Mouse (Mus musculus) thymus, postnatal 14 days (tissue): ENCODE results near the gene Fst.

ENCODE experiments used
- DNase-seq: peaks from one replicate; pipeline ENCODE4 v3.0.0; 2021

The Fst gene

DNA sequence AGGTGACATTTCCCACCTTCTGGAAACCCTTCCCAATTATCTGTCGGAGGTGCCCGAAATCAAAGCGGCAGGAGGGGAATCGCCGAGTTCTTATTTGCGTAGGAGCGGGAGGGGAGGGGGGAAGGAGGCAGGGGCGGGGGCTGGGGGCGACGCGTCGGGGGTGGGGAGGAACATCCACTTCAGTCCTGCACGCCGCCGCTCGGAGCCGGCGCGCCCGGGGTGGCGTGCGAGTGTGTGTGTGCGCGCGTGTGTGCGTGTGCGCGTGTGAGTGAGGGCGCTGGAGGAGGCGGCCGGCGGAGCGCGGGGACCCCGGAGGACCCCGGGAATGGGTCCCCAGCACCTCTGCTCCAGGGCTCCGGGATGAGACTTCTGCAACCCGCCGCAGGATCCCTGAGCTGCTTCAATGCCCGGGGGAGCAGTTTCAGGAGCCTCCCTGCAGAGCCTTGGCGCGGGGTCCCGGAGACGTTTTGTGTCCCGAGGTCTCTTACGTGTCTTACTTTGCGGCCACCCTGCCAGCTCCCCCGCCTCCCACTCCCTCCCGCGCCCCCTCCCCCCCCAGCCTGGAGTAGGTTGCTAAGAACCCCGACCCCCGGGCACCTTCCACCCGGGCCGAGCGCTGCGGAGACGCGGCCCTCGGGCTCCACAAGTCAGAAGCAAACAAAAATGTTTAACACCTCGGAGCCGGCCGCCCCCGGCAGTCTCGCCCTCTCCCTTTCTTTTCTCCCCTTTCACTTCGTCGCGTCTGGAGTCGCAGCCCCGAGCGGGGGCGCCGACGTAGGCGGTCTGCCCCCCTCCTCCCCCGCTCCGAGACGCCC is at the start of gene Fst:
TSS of gene Fst (minus strand) at position 66 of the 815 bp plus-strand sequence.
- DNase-seq: peak; percentile 50

DNA sequence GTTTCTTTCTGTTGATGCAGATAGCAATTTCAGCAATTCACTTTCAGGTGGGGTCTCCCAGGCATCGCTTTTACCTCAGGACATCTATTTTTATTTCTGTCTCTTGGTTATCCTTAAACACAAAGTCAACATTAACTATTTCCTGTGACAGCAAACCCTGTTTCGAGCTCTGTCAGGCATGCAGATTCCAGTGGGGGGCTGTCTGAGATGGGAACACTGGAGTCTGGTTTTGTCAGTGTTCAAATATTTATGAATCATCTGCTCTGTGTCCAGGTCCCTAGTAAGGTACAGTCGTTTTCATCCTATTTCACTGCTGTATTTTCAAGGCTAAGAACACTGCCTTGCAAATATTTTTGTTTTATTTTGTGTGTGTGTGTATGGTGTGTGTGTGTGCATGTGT is 35.1 kb upstream of the Fst start:
- no peak for DNase-seq

DNA sequence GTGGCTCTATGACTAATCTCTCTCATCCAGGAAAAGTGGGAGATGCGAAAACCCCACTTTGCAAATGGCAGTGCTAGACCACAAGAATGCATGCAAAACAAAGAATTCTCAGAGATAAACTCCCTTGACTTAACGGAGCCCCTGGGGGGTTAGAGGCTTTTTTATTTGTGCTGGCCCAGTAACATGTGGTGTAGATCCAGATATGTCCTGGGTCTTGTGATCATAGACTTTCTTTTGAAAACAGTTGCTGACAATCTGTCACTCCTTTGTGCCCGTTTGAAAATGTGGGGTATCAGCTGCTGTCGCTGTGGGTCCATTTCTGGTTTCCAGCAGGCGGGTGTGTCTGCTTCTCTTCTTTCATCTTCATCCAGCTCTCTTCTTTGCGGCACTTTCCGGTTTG is 29.4 kb upstream of the Fst start:
- no peak for DNase-seq

DNA sequence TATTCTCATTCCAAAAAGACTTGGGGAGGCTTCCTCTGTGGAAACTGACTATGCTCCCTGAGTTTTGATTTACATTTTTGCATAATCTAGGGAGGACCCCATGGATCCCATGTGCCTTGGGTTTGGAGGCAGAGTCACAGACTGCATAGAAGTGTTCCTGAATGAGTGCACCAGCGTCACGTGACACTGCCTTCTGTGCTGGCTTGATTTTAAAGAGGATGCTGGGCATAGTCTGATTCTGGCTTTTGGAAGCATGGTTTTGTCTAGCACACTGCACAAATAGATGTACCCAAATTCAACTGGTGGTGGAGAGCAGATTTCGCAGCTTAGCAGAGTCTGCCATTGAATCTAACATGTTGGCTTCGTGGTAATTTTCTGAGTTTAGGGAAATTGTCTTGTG is 19.6 kb upstream of the Fst start:
- no peak for DNase-seq

DNA sequence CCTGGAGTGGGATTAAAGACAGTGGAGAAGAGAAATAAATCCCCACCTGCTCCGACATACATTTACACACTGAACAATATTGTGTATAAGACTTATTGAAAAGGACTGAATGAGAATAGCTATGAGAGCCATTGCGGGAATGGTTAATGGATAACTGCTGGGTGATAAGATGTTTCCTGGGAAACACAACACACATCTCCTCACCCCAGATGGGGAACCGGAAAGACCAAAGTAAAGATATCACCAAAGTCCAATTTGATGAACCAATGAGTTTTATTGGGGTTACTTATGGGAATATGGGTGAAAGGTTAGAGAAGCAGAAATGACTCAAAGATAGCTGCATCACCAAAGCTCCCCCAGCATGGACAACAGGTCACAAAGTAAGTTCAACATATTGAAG is 11.2 kb upstream of the Fst start:
- DNase-seq: no peak

DNA sequence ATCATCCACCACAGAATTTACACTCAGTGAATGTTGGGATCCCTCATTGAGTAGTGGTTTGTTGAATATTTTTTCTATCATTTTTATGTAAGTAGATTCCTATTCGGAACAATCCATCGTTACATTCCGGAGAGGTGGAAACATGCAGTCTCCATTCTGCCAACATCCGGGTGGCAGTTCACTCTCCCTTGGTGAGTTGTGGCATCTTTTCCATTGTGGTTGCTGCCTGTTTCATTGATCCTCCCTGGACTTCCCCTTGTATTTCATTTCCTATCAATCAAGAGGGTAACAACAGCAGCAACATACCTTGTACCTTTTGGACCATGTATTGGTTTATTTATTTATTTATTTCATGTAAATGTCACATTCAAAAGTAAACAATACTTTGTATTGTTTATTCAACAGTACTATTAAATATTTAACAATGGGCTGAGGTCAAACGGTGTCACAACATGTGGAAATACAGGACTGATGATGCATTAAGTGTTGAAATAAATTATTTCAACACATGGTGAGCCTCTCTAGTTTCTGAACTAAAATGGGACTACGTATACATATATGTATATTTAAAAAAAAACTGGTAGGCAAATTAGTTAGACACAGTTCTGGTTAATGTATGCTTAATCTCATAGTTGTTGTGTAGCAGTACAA is 7.6 kb upstream of the Fst start:
- no peak for DNase-seq

DNA sequence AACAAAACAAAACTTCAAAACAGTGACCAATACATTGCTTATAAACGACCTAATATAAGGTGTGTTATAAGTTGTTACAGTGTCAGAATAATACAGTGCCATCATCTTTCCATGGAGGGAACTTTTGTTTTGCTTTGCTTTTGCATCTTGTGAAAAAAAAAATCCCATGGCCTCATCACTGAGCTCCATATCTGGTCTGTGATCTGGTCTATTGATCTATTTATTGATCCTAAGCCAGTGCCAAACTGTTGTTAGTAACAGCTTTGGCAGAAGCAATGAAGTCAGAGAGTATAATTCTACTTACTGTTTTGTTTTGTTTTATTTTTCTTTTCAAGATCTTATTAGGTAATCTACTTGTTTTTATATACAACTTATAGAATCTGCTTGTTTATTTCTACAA is 6.6 kb upstream of the Fst start:
- no peak for DNase-seq

DNA sequence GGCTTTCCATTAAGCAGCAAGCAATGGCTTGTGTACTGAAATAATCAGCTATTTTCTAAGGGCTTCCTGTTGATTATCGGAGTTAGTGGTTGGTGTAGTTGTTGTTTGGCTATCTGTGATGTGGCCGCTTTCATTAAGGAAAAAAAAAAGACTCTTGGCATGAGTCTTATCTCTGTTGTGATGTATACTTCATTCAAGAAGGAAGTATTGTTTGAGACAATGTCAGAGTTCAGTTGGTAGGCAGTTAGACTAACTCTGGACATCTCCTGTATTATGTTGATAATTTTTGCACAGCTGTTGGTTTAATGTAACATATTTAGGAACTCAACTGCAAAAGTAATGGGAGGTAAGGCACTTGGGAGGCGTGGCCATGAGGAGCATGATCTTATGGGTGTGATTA is 6.1 kb upstream of the Fst start:
- no peak for DNase-seq

DNA sequence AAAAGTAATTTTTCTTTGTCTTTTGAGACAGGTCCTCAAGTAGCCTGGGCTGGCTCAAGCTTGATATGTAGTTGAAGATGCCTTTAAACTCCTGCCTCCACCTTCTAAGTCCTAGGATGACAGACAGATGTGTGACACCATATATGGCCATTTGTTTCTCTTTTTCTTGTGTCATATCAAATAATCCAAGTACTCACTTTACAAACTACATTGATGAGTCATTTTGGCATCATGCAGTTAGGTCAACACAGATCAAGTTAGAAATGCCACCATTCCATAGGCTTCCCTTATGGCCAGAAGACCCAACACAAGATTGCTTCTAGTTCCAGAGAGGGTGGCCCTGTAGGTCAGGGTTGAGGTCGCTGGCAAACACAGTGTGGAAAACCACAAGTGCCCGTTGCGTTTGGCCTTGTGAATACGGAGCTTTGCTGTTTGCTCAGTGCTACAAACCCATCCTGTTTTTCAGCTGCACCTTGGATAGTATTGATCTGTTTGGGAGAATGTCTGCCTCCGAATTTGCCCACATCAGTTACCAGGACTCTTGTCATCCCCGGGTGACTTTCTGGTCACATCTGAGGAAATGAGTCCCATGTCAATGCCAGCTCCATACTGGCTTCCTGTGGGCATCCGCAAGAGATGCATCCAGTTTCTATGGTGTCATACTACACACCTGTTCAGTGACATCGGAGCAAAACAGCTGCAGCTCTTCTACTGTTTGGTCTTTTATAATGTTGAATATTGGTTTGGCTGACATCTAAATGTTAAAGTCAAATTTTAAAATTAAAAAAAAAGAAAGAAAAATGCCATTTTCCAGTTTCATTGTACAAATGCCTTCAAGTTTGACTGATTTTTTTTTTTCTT is 4.0 kb upstream of the Fst start:
- no peak for DNase-seq

DNA sequence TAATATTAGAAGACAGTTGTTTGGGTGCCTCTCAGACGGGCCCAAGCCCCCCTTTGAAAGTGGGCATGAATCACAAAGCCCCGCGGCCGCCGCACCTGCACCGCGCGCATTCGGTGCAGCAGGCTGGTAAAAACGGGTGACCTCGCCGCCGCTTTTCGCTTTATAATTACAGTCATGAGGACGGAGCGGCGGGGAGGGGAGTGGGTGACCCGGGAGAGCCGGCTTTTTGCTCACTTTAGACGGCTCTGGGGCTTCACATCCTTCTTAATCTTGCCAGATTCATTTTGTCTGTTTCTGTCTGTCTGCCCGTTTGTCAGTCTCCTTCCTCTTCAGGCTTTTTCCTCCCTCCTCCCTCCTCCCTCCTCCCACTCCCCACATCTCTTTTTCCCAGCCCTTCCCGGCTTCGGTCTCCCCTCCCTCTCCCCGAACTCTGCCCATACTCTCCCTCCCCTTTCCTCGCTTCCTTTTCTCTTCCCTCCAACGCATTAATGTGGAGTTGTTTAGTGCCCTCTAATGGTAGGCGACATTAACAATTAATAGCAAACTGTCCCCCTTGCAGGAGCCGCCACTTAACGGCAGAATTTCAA is 1.6 kb upstream of the Fst start:
- peak; percentile 19 for DNase-seq

DNA sequence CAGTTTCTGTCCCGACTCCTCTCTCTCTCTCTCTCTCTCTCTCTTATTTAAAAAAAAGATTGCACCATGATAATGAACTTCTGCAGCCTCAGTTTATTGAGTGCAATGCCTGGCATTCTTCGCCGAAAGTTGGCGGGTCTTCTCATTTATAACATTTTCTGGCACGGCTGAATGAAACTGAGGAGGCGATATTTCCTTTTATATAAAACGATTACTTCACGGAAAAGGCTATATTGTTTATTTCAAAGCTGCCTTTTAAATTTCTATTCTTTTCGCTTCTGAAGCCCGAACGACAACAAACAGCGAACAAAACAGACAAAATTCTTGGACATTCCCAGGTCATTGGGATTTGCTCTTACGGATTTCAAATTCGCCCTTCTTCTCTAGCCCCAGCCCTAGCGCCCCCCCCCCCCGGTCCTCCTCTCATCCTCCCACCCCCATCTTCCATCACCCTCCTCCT is 980 bp upstream of the Fst start:
- DNase-seq: no peak

DNA sequence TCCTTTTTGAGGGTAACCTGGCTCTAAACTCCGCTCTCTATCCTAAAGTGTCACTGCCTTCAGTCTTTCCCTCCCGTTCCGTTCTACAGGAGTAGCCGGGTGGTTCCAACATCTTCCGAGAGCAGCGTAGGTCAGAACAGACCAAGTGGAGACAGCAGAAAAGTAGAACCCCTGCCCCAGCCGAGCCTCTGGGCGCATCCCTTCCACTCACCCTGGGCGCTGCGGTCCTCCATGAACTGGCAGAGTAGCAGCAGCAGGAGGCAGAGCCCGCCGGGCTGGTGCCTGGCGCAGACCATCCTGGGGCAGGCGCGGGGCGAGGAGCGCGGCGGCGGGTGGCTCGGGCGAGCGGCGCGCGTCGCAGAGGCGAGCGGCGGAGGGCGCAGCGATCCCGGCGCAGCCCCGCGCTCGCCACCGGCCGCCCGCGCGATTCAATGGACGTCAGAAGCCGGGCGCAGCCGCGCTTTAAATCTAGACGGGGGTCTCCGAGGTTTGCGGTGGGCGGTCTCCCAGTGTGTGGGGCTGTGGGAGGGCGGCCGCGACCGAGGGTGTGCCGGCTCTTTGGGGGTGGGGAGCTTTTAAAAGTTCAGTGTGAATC is 363 bp downstream of the Fst start:
- peak; percentile 48 for DNase-seq

DNA sequence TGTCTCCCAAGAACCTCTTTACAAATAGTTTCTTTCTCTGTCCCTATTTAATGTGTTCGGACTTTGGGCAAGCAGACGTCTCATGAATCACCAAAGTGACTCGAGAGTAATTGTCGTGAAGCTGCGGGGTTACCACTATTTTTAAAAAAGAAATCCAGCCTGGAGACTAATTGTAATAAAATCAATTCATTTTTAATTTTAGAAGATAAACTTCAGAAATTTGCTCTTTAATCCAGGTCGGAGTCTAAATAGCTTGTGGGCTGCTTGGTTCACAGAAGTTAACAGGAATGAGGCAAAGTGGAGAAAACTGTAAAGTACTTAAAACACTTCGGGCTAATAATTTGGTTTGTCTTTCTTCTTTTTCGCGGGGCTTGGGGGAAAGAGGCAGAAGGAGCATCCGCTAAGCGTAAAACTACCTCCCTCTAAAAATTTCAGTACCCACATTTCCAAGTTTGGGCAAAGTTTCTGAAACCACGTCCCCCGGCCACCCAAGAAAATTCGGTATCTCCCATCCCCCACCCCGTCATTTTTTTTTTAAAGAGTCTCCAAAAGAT is 1.1 kb downstream of the Fst start:
- no peak for DNase-seq

DNA sequence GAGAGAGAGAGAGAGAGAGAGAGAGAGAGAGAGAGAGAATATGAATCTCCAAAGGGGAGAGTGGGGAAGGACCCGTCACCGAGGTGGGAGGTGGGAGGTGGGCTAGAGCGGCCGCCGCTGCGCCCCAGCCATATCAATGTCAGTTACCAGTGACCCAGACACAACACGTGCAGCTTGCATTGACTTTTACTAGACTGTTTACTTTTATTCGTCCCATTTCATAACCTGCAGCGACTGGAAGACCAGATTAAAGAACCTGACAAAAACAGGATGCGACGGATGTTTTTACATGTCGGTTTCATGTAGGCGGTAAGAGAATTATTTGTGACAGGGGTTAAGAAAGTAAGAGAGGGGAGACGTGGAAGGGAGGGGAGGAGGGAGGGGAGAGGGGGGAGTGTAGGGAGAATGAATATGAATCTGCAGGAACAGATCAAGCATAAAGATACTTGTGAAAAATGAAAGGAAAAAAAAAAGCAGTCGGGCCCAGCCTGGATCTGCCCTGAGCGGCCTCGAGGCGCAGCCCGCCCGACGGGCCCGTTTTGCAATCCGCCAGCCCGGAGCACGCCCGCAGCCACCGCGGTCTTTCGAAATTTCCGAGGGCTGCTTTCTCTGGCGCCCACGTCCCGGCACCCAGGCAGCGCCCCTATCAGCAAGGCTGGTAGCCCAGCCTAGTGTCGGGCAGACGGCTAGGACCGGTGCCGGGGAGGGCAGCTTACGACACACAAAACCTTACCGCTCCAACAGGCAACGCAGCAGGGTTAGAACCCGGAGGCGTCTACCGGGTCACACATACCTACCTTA is 1.8 kb downstream of the Fst start:
- DNase-seq: peak; percentile 25

DNA sequence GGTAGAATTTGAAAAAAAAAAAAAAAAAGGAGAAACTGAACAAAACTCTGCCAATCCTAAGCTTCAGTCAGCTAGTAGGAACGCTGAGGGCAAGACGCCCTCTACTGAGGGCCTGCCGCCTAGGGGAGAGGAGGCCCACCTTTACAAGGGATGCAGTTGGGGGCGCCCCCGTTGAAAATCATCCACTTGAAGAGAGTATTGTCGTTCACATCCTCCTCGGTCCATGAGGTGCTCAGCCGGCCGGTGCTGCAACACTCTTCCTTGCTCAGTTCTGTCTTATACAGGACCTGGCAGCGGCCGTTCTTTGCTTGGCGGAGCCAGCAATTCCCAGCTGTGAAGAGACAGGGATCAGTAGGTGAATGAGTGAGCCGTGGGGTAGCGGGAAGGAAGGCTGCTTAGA is 2.5 kb downstream of the Fst start:
- peak; percentile 49 for DNase-seq

DNA sequence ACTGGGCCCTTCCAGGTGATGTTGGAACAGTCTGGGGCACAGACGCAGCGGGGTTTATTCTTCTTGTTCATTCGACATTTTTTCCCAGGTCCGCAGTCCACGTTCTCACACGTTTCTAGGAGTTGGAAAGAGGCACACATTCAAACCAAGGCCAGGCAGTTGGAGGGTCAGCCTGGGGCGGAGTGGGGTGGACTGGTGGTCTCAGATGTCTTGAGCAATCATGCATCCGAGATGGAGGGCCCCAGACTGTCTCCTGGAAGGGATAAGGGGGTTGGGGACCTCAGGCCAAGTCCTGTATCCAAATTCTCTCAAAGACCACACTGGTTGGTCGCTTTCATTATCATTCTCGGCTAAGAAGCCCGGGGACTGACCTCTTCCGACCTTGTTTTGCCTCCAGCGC is 3.0 kb downstream of the Fst start:
- no peak for DNase-seq

DNA sequence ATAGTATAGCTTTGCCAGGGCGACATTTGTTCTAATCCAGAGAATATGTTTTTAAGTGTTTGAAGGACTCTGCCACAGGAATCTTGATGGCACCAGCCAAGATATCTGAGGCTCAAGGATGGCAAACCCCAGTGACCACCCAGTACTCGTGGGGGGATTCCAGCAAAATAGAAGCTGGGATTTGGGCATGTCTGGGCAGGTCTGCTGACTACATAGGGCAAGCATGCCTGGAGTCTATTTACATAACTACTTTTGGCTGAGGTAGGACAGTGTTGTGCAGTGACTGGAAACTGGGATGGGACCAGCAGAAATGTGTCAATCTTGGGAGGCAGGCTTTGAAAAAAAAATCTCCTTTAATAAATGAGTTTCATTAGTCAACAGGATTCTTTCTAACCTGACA is 11.5 kb downstream of the Fst start:
- DNase-seq: no peak

DNA sequence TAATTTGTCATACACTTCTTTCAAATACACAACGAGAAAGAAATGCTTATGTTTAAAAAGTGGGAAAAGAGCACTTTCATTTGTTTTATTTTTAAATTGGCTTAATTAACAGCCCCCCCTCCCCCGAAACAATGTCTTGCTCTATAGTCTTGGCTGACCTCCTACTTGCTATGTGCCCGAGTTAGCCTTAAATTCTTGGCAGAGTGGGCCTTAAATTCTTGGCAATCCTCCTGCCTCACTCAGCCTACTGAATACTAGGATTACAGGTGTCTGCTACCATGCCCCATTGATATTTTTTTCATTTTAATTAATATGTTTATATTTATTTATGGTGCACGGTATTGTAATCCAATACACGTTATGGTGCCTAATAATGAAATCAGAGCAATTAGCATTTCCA is 26.3 kb downstream of the Fst start:
- DNase-seq: no peak

DNA sequence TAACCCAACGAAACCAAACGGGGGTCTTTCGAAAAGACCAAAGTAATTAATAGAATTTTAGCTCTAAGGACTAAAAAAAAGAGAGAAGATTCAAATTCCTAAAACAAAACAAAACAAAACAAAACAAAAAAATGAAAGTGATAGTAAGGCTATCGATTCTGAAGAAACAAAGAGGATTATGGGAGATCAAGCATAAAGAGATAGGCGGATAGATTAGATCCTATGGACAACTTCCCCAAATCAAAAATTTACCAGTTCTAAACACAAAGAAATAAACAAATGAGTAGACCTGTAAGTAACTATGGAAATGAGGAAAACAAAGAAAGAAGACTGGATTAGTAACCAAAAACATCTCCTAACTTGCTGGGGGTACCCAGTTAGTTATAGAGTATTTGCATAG is 33.5 kb downstream of the Fst start:
- no peak for DNase-seq

DNA sequence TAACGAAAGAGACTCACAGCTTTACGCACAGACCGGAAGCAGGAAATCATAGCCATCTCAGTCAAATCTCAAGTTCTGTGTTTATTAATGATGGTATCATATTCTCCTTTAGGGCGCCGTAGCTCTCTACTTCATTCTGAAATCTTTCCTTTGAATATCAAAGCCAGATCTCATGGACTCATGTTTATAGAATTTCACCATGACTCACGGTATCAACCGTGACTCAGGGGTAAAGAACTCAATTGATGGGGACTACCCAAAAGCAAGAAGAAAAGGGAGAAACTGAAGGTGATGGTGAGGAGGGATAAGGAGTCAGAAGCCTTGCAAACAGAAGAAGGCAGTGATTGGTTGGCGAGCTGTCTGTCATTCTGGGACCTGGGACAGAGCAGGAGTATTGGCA is 38.5 kb downstream of the Fst start:
- no peak for DNase-seq

DNA sequence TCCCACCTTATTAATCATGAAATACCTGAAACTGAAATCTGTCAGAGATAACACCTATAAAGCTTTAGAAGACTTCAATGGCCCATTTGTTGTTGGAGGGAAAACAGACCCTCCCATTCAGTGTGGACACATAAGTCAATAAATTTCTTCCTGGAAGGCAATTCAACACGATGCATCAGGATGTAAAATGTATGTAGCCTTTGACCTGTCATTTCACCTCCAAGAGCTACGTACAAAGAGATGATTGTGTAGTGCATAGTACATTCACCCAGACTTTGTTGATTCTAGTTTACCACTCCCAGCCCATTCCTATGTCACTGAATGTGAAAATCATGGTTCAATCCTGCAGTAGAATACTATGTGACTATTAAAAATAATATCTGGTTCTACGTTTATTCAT is 39.4 kb downstream of the Fst start:
- no peak for DNase-seq

DNA sequence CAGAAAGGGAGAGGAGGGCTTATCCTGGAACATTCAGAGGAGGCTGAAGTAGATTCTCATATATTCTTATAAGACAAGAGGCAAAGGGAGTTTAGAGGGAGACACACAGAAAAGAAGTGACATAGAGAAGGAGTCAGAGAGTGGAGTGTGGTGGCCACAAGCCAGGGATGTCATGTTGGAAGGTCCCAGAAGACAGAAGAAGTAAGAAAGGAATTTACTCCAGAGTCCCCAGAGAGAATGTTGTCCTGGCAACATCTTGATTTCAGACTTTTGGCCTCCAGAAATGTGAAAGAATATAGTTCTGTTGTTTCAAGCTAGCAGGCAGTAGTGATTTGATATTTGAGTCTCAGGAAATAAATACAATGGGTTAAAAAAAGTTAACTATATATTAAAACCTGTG is 46.4 kb downstream of the Fst start:
- no peak for DNase-seq
